Mouse (Mus musculus): ENCODE measurements around the gene Elovl6. TPM values are rescaled to one million over a fixed set of nuclear protein-coding genes. Genes with fewer than 3 reads are reported as not detected.

Elovl6 gene
- 27.8 and 29.9 TPM in 2 replicates for polyA plus RNA-seq (2012; rRNA removed)

GRCm38 (mm10) chr3:129532180-129532864, at the start of gene Elovl6:
TSS of gene Elovl6 (plus strand) at chr3:129532355.

Other genes with a start within 250 kb of the Elovl6 start
- gene Enpep, start 199.6 kb upstream of the Elovl6 start, polyA plus RNA-seq (2012; rRNA removed), result 2.3 and 4.5 TPM in 2 replicates
- 4.7 and 4.9 TPM in 2 replicates for gene Egf, start 223.0 kb downstream of the Elovl6 start, polyA plus RNA-seq (2012; rRNA removed)

All from central nervous system, embryonic 14 days (tissue).